10 mouse cellular contexts compared by ENCODE assay signal in the genomic region with DNA sequence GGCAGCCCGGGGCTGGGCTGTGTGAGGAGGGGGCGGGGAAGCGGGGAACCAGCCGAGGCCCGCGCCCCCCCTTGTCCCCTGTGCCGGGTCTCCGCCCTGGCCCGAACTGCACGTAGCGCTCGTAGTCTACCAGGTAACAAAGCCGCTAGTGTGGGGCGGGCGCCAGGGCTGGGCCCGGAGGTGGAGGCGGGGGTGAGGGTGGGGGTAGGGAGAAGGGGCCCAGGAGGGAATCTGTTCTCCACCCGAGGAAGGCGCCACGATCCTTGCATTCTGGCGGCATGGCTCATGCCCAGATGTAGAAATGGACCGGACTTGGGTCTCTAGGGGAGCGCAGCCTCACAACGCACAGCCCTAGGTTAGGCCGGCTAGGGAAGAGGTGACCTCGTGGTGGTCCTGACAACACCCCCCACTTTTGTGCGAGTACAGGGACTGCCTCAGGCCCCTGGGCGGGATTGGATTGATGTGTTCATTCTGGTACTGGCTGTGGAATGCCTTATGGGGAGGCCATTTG. TPM values are rescaled to one million over a fixed set of nuclear protein-coding genes. Genes with fewer than 3 reads are reported as not detected.
DNase-seq lines count a peak whose midpoint lies in the region; ATAC-seq and TF ChIP-seq lines count a peak whose summit lies in the region.
"Had no signal": no experiment of that assay in that cellular context is flagged by ENCODE, and none has a peak within 500 bp of the region (broad histone marks: within the 10 kb centered on the region; RNA-seq: fewer than 3 reads in every experiment).

No protein-coding gene starts in this region.

- WGBS in lung, embryonic 14.5 days: 14% methylated on average over 28 of the region's 28 CpGs
- WGBS in forebrain, embryonic 10.5 days: under 1% methylated on average over 28 of the region's 28 CpGs
- 7% methylated on average over 25 of the region's 28 CpGs for WGBS in limb, embryonic 11.5 days

- H3K9me3 ChIP-seq in lung, embryonic 14.5 days (ENCODE audit: low read depth, low read length): no peaks in the 10 kb centered on the region
- H3K9me3 ChIP-seq in forebrain, embryonic 10.5 days: no peaks in the 10 kb centered on the region
- no peaks in the 10 kb centered on the region for H3K9me3 ChIP-seq in limb, embryonic 11.5 days (ENCODE audit: control insufficient read depth, low read length)

- H3K36me3 ChIP-seq in lung, embryonic 14.5 days (ENCODE audit: insufficient read depth): no peaks in the 10 kb centered on the region
- no peaks in the 10 kb centered on the region for H3K36me3 ChIP-seq in forebrain, embryonic 10.5 days (replicated peaks)
- no peaks in the 10 kb centered on the region for H3K36me3 ChIP-seq in limb, embryonic 11.5 days (ENCODE audit: control insufficient read depth, insufficient read depth, low read length)

- peak overlapping the region; percentile 48 for H3K4me2 ChIP-seq in lung, embryonic 14.5 days
- peak overlapping the region; percentile 30; the same call in 1 of the 2 replicates for H3K4me2 ChIP-seq in limb, embryonic 11.5 days (ENCODE audit: low read depth, severe bottlenecking)

- H3K9ac ChIP-seq in lung, embryonic 14.5 days: peak overlapping the region; percentile 23; the same call in 1 of the 2 replicates
- H3K9ac ChIP-seq in limb, embryonic 11.5 days (ENCODE audit: low read length): peak overlapping the region; percentile 1; the same call in 1 of the 2 replicates

- TF ChIP-seq CTCF in lung, embryonic 14.5 days (IDR thresholded peaks at IDR 0.05; ENCODE audit: low read depth): no peak

- peak overlapping the region; percentile 82 for H3K27ac ChIP-seq in lung, embryonic 14.5 days (ENCODE audit: low read depth)
- H3K27ac ChIP-seq in forebrain, embryonic 10.5 days: peak overlapping the region; percentile 94
- H3K27ac ChIP-seq in limb, embryonic 11.5 days (replicated peaks; ENCODE audit: low read depth, low read length): peak overlapping the region; percentile 79

- H3K4me3 ChIP-seq in lung, embryonic 14.5 days (ENCODE audit: low read depth, low read length): no peak overlapping the region
- H3K4me3 ChIP-seq in forebrain, embryonic 10.5 days: peak overlapping the region; percentile 32
- peak overlapping the region; percentile 14; the same call in 1 of the 2 replicates for H3K4me3 ChIP-seq in limb, embryonic 11.5 days (ENCODE audit: low read depth, low read length)

- peak; percentile 83 for ATAC-seq in lung, embryonic 14.5 days (ENCODE audit: insufficient read depth)
- peak; percentile 84 for ATAC-seq in limb, embryonic 11.5 days (ENCODE audit: insufficient number of reproducible peaks, low FRiP score, low TSS enrichment, low read depth)

- H3K27me3 ChIP-seq in lung, embryonic 14.5 days (ENCODE audit: insufficient read depth, low read length): peaks cover 12% of the 10 kb centered on the region
- peaks cover 16% of the 10 kb centered on the region; the same call in 1 of the 2 replicates for H3K27me3 ChIP-seq in forebrain, embryonic 10.5 days (ENCODE audit: poor library complexity, severe bottlenecking)
- H3K27me3 ChIP-seq in limb, embryonic 11.5 days (ENCODE audit: control insufficient read depth, insufficient read depth, low read length): peaks cover 7% of the 10 kb centered on the region

- DNase-seq in lung, embryonic 14.5 days: peak; percentile 76
- no peak for DNase-seq in lung, postnatal 25 days (ENCODE audit: low spot score)
- peak; percentile 75 for DNase-seq in forebrain, embryonic 10.5 days (ENCODE audit: extremely low spot score, low spot score)
- DNase-seq in limb, embryonic 11.5 days (ENCODE audit: low spot score): peak; percentile 84
- DNase-seq in retina, embryonic 14.5 days (ENCODE audit: low spot score): peak; percentile 62
- DNase-seq in spleen, postnatal 36 days (ENCODE audit: low spot score in 2 of 2): no peak
- DNase-seq in left cerebral cortex, adult 18-20 months (ENCODE audit: low spot score in 2 of 2): no peak
- DNase-seq in frontal cortex, postnatal 25 days (ENCODE audit: low spot score in 2 of 2): no peak
- DNase-seq: cerebellum, adult 9-11 months; thymus, postnatal 36 days had no signal

- H3K4me1 ChIP-seq in lung, embryonic 14.5 days (ENCODE audit: insufficient read depth): peaks cover 5% of the 10 kb centered on the region
- H3K4me1 ChIP-seq in forebrain, embryonic 10.5 days: peaks cover 94% of the 10 kb centered on the region
- peaks cover 27% of the 10 kb centered on the region for H3K4me1 ChIP-seq in limb, embryonic 11.5 days (ENCODE audit: control insufficient read depth, insufficient read depth, low read length)

RNA-seq across cellular contexts. Expression of a gene that starts 35.5 kb away (rescaled TPM):
- polyA plus RNA-seq in lung, embryonic 14.5 days (2014; fragmentation: Nextera tagmentation; extraction: Ambion mirVana): 70.7 and 83.1 TPM in 2 replicates
- polyA plus RNA-seq in forebrain, embryonic 10.5 days (2016; fragmentation: Nextera tagmentation; extraction: Ambion mirVana): 204 and 222 TPM in 2 replicates
- 99.7 and 113 TPM in 2 replicates for polyA plus RNA-seq in limb, embryonic 11.5 days (2014; fragmentation: Nextera tagmentation; extraction: Ambion mirVana)
- total RNA-seq in left cerebral cortex, adult 18-20 months (2021): 10 to 100 TPM; 75.2 to 91.1 TPM

Comparison
In these comparisons a context has a peak if more than half of its experiments do, and no peak if none do; other contexts are left out.
1. DNase-seq: peak in lung, embryonic 14.5 days (single experiment), forebrain, embryonic 10.5 days (single experiment), limb, embryonic 11.5 days (single experiment) and retina, embryonic 14.5 days (single experiment); none in lung, postnatal 25 days (single experiment), spleen, postnatal 36 days (0 of 2), left cerebral cortex, adult 18-20 months (0 of 2) and frontal cortex, postnatal 25 days (0 of 2).
2. Peak in every context shown above with its lines, with median percentiles within 50 percentile points of each other: H3K27ac ChIP-seq.